In the genomic region with DNA sequence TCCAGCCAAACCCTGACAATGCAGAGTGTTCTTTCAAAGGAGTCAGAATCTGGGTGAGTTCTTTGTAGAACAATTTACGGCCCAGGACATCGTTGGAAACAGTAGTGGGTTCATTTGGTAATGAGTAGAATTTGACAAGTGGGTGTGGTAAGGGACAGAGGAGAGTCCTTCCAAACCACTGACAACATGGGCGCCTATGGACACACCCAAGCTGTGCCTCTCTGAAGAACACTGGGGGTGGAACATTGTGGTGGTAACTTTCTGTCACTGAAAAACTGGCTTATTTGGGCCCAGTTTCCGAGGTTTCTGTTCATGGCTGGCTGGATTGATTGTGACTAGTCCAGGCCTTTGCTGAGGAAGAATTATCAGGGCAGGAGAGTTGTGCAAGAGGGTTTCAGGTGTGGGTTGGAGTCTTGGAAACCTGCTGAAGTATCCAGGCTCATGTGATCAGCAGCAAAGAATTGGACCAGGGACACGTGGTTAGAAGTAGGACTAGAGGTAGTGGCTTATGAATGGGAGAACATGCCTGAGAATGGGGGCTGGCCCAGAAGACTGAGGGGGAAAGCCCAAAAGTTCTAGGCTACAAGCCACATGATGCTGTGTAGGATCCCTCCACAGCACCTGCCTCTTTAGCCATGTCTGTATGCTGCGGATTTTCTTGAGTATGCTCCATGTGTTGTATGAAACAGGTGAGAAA, we compare ENCODE assay signal across 17 mouse cellular contexts.
"Had no signal": no experiment of that assay in that cellular context is flagged by ENCODE, and none has a peak within 500 bp of the region (broad histone marks: within the 10 kb centered on the region; RNA-seq: fewer than 3 reads in every experiment).

No protein-coding gene starts in this region.

- DNase-seq: kidney, adult 18-20 months; kidney, postnatal 25 days; liver; liver, embryonic 13.5 days; liver, postnatal 0 days; right cerebral cortex, postnatal 4 days; spleen, adult 18-20 months; thymus, adult 18-20 months; thymus, postnatal 25 days had no signal

- H3K27ac ChIP-seq: kidney, embryonic 15.5 days; left cerebral cortex, adult 2 months; limb, embryonic 12.5 days; liver, embryonic 13.5 days; macrophage; neural tube, embryonic 13.5 days had no signal

- H3K9me3 ChIP-seq: kidney, embryonic 15.5 days; limb, embryonic 12.5 days; liver, embryonic 13.5 days; megakaryocyte, embryonic 14.5 days; neural tube, embryonic 13.5 days had no signal

- ATAC-seq: liver, postnatal 0 days; midbrain, embryonic 16.5 days had no signal

- H3K9ac ChIP-seq: kidney, embryonic 15.5 days; limb, embryonic 12.5 days; liver, embryonic 13.5 days; liver, postnatal 0 days; neural tube, embryonic 13.5 days had no signal

- H3K36me3 ChIP-seq: liver, embryonic 13.5 days; neural tube, embryonic 13.5 days had no signal

- H3K4me2 ChIP-seq: kidney, embryonic 15.5 days; limb, embryonic 12.5 days; liver, embryonic 13.5 days; midbrain, embryonic 11.5 days; neural tube, embryonic 13.5 days had no signal

- H3K4me3 ChIP-seq: kidney, embryonic 15.5 days; left cerebral cortex, adult 2 months; limb, embryonic 12.5 days; liver, embryonic 13.5 days; megakaryocyte, embryonic 14.5 days; neural tube, embryonic 13.5 days had no signal

- H3K27me3 ChIP-seq: kidney, embryonic 15.5 days; limb, embryonic 12.5 days; liver, embryonic 13.5 days; megakaryocyte, embryonic 14.5 days; neural tube, embryonic 13.5 days had no signal

- H3K4me1 ChIP-seq: liver, embryonic 13.5 days; megakaryocyte, embryonic 14.5 days; neural tube, embryonic 13.5 days had no signal
